Mouse (Mus musculus) frontal cortex, adult (tissue): Measurements from ENCODE around the gene Col19a1.
A peak's percentile ranks its signal among the peaks of the same experiment; 100 is the strongest.

ENCODE experiments used
- ATAC-seq: cut with Nextera tagmentation; 2 replicates; pipeline ENCODE4 v1.9.2; 2017; ENCODE audit warnings: mild to moderate bottlenecking, moderate library complexity, mixed read lengths; ENCODE audit not compliant: low TSS enrichment

Gene Col19a1

DNA sequence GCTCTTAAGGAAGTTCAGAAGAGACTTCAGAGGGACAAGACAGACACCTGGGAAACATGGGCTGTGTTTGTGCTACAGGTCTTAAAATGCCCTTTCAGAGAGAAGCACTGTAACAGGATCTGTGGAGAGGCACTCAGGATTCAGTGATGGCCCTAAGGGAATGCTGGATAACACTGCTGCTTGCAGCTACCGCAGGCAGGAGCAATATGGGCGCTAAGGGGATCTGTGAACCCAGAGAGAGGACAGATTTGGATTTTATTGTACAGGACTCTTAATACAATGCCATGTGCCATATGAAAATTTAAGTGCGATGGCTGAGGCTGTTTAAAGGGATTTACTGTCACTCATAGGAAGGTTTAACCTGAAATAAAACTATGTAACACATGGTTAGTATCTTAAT is 270.8 kb downstream of the Col19a1 start:
- ATAC-seq: no peak

- ATAC-seq: no peak
These were observed 276.4 kb downstream of the Col19a1 start for GRCm38 (mm10) chr1:24310847-24311246.

DNA sequence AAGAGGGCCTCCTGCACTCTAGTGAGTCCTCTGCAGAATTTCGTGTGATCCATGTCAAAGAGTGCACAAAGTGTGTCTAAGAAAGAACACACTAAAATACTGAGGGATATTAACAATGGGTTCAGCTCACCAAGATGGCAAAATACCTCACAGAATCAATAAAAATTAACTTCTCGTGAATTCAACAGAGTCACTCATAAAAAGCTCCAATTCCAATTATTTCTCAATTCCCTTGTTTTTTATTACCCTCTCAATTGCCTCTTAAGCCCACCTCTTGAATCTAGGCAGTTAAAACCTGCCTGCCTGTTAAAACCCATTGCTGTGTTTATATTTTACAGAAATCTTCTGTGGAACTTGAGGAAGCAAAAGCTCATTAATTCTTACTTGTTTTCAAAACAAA is 277.1 kb downstream of the Col19a1 start:
- no peak for ATAC-seq

GRCm38 (mm10) chr1:24303077-24303476 is 284.2 kb downstream of the Col19a1 start:
- ATAC-seq: peak; percentile 17; the same call in 1 of the 2 replicates

DNA sequence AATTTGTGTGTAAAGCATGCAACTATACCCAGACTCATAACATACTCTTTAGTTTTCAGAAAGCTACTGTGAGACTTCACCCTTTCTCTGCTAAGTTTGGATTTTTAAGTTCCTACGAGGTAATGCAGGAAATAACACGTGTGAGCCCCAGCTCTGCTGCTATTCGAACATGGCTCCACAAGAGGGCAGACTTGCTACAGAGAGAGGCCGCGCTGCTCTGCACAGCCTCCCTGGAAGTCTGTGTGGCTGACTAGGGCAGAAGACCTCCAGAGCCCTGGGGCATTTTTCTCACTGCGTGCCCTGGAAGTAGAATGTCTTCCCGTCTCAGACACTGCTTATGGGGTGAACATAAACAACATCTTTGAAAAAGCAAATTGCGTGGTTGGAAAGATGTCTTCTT is 284.6 kb downstream of the Col19a1 start:
- ATAC-seq: peak; percentile 94

DNA sequence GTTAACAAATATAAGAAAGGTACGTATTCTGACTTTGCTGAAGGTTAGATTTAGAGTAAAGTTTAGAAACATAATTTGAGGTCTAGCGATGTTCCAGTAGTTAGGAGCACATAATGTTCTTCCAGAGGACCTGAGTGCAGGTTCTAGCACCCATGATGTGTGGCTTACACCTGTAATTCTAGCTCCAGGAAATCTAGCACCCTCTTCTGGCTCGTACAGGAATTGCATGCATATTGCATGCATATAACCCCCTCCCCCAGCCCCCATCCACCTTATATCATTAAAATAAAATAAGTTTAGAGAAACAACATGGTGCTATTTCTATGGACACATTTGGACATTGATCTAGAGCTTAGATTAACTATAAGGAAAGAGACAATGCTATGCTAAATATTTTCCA is 286.6 kb downstream of the Col19a1 start:
- ATAC-seq: no peak

DNA sequence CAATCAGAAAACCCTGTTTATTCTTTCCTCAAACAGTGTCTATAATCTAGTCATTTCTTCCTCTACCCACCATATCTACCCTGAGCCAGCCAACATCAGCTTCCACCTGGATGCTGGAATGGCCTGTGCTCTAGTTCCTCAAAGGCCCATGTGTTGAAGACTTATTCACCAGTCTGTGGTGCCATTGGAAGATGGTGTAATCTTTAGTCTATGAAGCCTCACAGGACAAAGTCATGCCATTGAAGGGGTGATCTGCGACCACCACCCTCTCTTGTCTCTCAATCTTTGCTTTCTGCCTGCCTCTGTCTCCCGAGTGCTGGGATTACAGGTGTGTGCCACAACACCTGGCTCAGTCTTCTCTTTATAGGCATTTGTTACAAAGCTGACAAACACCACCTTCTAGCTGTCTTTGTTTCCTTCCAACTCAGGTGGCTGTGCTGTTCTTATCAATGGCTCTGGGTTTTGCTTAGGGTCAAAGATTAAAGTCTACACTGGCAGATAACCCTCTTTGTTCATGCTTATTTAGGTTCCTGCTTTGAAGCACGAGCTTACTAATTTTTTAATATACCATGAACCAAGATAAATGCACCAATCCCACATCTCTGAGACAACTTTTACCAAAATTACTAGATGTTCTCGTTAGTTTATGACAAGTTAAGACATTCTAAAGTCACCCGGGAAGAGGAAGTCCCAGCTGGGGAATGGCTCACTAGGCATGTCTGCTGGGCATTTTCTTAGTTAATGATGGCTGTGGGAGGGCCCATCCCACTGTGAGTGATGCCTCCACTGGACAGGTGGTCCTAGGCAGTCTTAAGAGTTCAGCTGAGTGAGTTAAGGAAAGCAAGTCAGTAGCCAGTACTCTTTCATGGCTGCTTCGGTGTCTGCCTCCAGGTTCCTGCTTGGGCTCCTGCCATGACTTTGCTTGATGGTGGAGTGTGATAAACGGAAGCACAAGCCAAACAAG is 292.0 kb downstream of the Col19a1 start:
- ATAC-seq: no peak

DNA sequence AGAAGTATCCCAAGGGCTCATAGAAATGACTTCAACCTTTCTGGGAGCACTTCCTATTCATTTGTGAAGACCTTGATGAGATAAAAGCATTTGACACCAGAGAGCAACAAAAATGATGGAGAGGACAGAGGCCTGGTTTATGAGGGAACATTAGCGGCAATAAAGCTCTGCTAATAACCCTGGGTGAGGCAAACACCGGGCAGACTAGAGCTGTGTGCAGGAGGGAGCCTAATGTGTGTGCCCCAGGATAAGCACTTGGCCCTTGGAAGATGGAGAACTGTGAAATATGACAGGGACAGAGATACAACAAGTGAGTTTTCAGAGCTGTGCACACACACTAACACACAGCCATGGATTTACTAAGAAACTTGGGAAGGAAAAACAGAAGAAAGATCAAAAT is 294.8 kb downstream of the Col19a1 start:
- no peak for ATAC-seq

- ATAC-seq: no peak
These were observed 300.9 kb downstream of the Col19a1 start for GRCm38 (mm10) chr1:24286360-24286759.

DNA sequence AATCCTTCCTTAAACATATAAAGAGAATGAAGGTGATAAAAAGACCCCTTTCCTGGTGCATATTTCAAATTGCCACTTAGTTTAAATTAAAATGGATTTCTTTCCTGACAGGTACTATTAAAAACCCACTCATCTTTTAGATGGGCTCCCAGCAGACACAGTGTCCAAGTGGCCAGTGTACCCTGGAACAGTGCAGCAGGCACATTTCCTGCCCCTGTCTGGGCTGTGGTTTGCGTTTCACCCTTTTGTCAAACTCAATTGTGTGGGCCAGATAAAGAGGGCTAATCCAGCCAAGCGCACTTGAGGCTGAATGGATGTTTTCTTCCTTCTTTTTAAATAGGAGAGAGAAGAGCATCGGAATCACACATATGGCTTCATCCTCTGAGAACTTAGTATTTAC is 320.2 kb downstream of the Col19a1 start:
- no peak for ATAC-seq

- 0 out of 2 replicates have a peak, but pooled peaks have one; percentile 62 for ATAC-seq
These were observed 326.1 kb downstream of the Col19a1 start for GRCm38 (mm10) chr1:24261181-24261580.

DNA sequence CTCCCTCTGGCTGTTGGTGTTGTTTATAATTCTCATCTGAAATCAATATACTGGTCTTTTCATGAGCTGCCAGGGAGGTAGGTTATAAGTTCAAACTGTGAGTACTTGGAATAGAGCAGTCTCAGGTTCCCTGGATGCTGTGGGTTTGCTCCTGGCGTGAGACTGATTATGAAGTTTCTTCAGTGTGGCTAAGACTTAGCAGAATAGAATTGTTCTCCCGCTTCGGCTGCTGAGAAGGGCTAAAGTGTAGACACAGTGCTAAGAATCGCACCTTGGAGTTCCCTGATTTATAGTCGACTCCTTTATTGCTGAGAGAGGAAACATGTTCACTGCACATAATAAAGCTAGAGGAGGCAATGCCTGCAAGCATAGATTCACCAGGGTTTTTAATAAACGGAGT is 327.9 kb downstream of the Col19a1 start:
- ATAC-seq: no peak

DNA sequence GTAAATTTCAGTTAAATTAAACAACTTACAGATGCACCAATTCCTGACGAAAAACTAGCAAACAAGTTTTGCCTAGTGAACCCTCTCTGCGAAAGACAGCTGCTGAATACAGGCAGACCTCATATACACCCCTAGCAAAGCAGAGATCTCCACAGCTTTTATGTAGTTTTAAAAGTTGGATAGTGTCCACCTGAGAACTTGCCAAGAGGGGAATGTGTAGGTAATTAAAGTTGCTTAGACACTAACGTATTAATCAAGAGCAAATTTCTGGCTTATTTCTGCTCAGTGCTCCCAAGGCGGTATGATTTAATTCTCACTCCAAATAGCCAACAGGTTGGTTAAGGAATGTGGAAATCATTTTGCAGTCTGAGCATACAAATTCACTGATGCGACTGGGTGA is 329.3 kb downstream of the Col19a1 start:
- ATAC-seq: no peak

- peak; percentile 92 for ATAC-seq
These were observed 338.1 kb downstream of the Col19a1 start for GRCm38 (mm10) chr1:24249105-24249664.

GRCm38 (mm10) chr1:24248294-24249104 is 338.8 kb downstream of the Col19a1 start:
- peak; percentile 28 for ATAC-seq

DNA sequence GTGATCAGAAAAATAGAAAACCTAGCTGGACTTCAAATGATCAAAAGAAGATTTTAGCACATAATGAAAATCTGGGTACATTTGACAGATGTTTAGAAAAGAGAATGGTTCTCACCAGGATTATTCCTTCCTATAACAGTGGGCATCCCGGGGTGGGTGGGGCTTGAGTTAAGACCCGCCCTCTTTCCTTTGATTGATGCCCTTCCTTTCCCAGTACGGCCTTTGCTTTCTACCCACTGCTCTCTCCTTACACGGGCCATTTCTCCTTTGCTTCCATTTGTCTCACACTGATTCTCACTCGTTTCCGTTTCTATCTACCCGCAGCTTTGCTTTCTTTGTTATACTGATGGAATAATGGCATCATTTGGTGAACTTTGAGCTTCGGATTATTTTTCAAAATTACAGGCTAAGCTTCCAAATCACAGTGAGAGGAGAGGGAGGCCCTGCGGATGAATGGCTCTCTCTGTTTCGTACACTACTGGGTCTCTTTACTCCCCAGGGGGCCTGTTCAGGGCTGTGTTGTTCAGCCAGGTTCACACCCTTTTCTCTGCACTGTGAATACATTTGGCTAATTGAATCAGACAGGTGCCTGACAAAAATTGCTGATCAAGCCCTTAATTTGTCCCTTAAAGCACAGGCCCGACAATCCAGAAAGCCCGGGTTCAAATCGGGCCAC is 341.4 kb downstream of the Col19a1 start:
- no peak for ATAC-seq

DNA sequence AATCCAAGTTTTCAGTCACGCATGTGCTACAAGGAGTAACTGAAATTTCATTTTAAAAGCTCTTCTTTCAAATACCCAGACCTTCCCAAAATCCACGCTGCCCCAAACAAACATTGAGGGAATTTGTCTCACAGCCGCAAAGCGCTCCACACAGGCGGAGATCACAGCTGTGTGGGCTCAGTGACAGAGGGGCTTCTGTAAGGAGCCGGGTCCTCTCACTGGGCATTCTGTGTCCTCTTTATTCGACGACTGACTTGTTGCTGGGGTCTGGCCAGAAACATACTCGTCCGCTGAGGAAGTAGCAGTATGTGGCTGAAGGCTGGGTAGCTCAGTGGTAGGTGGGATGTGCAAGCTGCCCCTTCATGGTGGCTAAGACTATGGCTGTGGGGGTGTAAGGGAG is 342.3 kb downstream of the Col19a1 start:
- no peak for ATAC-seq

GRCm38 (mm10) chr1:24240039-24240691 is 347.1 kb downstream of the Col19a1 start:
- no peak for ATAC-seq

GRCm38 (mm10) chr1:24236330-24236729 is 350.9 kb downstream of the Col19a1 start:
- ATAC-seq: no peak

DNA sequence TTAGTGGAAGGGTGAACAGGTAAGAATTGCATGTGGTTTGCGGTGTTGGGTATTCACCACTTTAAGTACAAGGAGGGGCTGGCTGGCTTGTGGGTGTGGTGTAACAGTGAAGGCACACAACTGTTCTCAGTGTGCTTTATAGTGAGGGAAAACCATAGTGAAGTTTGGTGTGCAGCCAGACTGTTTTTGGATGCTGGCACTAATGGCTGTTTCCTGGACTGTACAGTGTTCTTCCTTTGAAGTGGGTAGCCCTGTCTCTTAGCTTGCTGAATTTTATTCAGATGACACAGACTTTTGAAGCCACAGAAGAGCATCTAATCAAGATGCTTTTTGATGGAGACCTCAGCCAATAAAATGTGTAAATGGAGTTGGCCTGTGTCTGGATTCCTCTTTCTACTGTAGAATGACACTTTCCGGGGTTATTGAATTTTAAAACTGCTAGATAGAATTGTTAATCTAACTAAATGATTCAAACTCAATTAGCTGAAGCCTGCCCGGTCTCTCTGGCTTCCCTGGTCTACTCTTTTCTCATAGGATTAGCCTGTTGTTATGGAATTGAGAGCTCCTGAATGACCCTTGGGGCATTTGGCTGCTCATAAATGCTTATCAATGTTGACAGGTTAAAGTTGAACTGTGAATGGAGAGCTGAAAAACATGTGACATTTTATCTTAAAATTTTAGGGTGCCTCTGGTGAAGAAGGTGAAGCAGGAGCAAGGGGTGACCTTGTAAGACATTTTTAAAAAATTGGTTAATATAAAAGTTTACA is 355.6 kb downstream of the Col19a1 start:
- no peak for ATAC-seq
